9 mouse cellular contexts compared by ENCODE assay signal in genomic region chr1:172525027-172525764, GRCm38 (mm10). TPM values are rescaled to one million over a fixed set of nuclear protein-coding genes. Genes with fewer than 3 reads are reported as not detected.
DNase-seq lines count a peak whose midpoint lies in the region; ATAC-seq lines count a peak whose summit lies in the region.
"Had no signal": no experiment of that assay in that cellular context is flagged by ENCODE, and none has a peak within 500 bp of the region (broad histone marks: within the 10 kb centered on the region; RNA-seq: fewer than 3 reads in every experiment).

No protein-coding gene starts in this region.

- no peaks in the 10 kb centered on the region for H3K9me3 ChIP-seq in heart, embryonic 11.5 days (replicated peaks; ENCODE audit: control insufficient read depth, low read length)
- no peaks in the 10 kb centered on the region for H3K9me3 ChIP-seq in kidney, embryonic 14.5 days (ENCODE audit: control insufficient read depth, low read length)

- H3K9ac ChIP-seq in heart, embryonic 11.5 days (ENCODE audit: low read depth, low read length), result no peak overlapping the region
- no peak overlapping the region for H3K9ac ChIP-seq in kidney, embryonic 14.5 days (ENCODE audit: low read depth, low read length)

- H3K4me3 ChIP-seq in heart, embryonic 11.5 days (ENCODE audit: low read depth, low read length), result no peak overlapping the region
- H3K4me3 ChIP-seq in kidney, embryonic 14.5 days (ENCODE audit: low read length), result no peak overlapping the region

- H3K27me3 ChIP-seq in heart, embryonic 11.5 days (ENCODE audit: control insufficient read depth, insufficient read depth, low read length), result no peaks in the 10 kb centered on the region; the same call in none of the 2 replicates
- H3K27me3 ChIP-seq in kidney, embryonic 14.5 days (ENCODE audit: control insufficient read depth, insufficient read depth, low read length), result 0 out of 2 replicates have a peak, but pooled peaks cover 3% of the 10 kb centered on the region

- H3K27ac ChIP-seq in heart, embryonic 11.5 days (ENCODE audit: low read depth, low read length), result peak overlapping the region; percentile 88
- peak overlapping the region; percentile 55; the same call in 1 of the 2 replicates for H3K27ac ChIP-seq in kidney, embryonic 14.5 days (ENCODE audit: low read depth, low read length)

- H3K4me2 ChIP-seq in heart, embryonic 11.5 days, result no peak overlapping the region; the same call in 1 of the 2 replicates
- H3K4me2 ChIP-seq in kidney, embryonic 14.5 days (replicated peaks; ENCODE audit: low read depth, low read length), result no peak overlapping the region

- intact Hi-C loops in gastrocnemius, postnatal 36 days (cut with DNase I), result loop anchor here (5.0 kb wide), 4 partner anchors 37 to 872 kb away; partner anchors contain the start of gene Dusp23

- peak; percentile 33 for DNase-seq in gastrocnemius, adult 18-20 months (ENCODE audit: low spot score)
- no peak for DNase-seq in gastrocnemius, postnatal 36 days
- DNase-seq in NIH3T3 (ENCODE audit: low read depth), result peak; percentile 36
- DNase-seq in lung, postnatal 4 days, result peak; percentile 70 to 73
- no peak for DNase-seq in frontal cortex, postnatal 10 days (ENCODE audit: low spot score in 2 of 2)

- H3K4me1 ChIP-seq in heart, embryonic 11.5 days (ENCODE audit: control insufficient read depth, insufficient read depth, low read length), result peaks cover 3% of the 10 kb centered on the region; the same call in 1 of the 2 replicates
- H3K4me1 ChIP-seq in kidney, embryonic 14.5 days (ENCODE audit: control insufficient read depth, insufficient read depth, low read length), result peaks cover 15% of the 10 kb centered on the region; the same call in 1 of the 2 replicates

- H3K36me3 ChIP-seq in heart, embryonic 11.5 days (ENCODE audit: control insufficient read depth, insufficient read depth, low read length), result no peaks in the 10 kb centered on the region
- H3K36me3 ChIP-seq in kidney, embryonic 14.5 days (ENCODE audit: control insufficient read depth, insufficient read depth, low read length), result no peaks in the 10 kb centered on the region

- peak; percentile 41; the same call in 1 of the 2 replicates for ATAC-seq in heart, embryonic 11.5 days (replicated peaks; ENCODE audit: insufficient number of reproducible peaks, low FRiP score, low TSS enrichment)
- ATAC-seq in kidney, embryonic 14.5 days (ENCODE audit: low FRiP score, low TSS enrichment), result no peak
- ATAC-seq in cerebellum, adult (ENCODE audit: insufficient number of reproducible peaks, low FRiP score, low TSS enrichment), result no peak
- ATAC-seq: Patski had no signal

- WGBS in heart, embryonic 11.5 days (ENCODE audit: insufficient replicate concordance), result 47% methylated on average over 15 of the region's 15 CpGs
- 41% methylated on average over 15 of the region's 15 CpGs for WGBS in kidney, embryonic 14.5 days

RNA-seq across cellular contexts. Expression of gene Cfap45, which starts 4.6 kb away (rescaled TPM):
- total RNA-seq in gastrocnemius, adult 18-20 months (2021), result under 1 TPM in 1 of 2 experiments, not detected in 1; 0.47 TPM
- under 1 TPM in 1 of 2 experiments, not detected in 1; 0.33 TPM for total RNA-seq in gastrocnemius, postnatal 36 days (2021)
- polyA plus RNA-seq in heart, embryonic 11.5 days (2014; fragmentation: Nextera tagmentation; extraction: Ambion mirVana), result 2.6 and 2.7 TPM in 2 replicates
- 1.0 and 1.2 TPM in 2 replicates for polyA plus RNA-seq in kidney, embryonic 14.5 days (2014; fragmentation: Nextera tagmentation; extraction: Ambion mirVana)

RNA-seq across cellular contexts. Expression of gene Tagln2, which starts 25.3 kb away (rescaled TPM):
- 10 to 100 TPM; 14.0 to 28.7 TPM for total RNA-seq in gastrocnemius, adult 18-20 months (2021)
- 10 to 100 TPM; 20.4 to 23.5 TPM for total RNA-seq in gastrocnemius, postnatal 36 days (2021)
- polyA plus RNA-seq in heart, embryonic 11.5 days (2014; fragmentation: Nextera tagmentation; extraction: Ambion mirVana), result 248 and 295 TPM in 2 replicates
- 81.0 and 139 TPM in 2 replicates for polyA plus RNA-seq in kidney, embryonic 14.5 days (2014; fragmentation: Nextera tagmentation; extraction: Ambion mirVana)

RNA-seq across cellular contexts. Expression of gene Vsig8, which starts 30.5 kb away (rescaled TPM):
- not detected for total RNA-seq in gastrocnemius, adult 18-20 months (2021)
- not detected for total RNA-seq in gastrocnemius, postnatal 36 days (2021)
- polyA plus RNA-seq in heart, embryonic 11.5 days (2014; fragmentation: Nextera tagmentation; extraction: Ambion mirVana), result 0.28 TPM in 1 of 2 replicates, not detected in the other
- 0.19 and 0.54 TPM in 2 replicates for polyA plus RNA-seq in kidney, embryonic 14.5 days (2014; fragmentation: Nextera tagmentation; extraction: Ambion mirVana)

RNA-seq across cellular contexts. Expression of gene Igsf9, which starts 43.6 kb away (rescaled TPM):
- under 1 TPM in 1 of 2 experiments, not detected in 1; 0.19 TPM for total RNA-seq in gastrocnemius, adult 18-20 months (2021)
- total RNA-seq in gastrocnemius, postnatal 36 days (2021), result under 1 TPM; 0.36 to 0.59 TPM
- polyA plus RNA-seq in heart, embryonic 11.5 days (2014; fragmentation: Nextera tagmentation; extraction: Ambion mirVana), result 9.3 and 12.0 TPM in 2 replicates
- 37.8 and 41.8 TPM in 2 replicates for polyA plus RNA-seq in kidney, embryonic 14.5 days (2014; fragmentation: Nextera tagmentation; extraction: Ambion mirVana)

RNA-seq across cellular contexts. Expression of gene Slamf9, which starts 50.0 kb away (rescaled TPM):
- total RNA-seq in gastrocnemius, adult 18-20 months (2021), result under 1 TPM; 0.28 to 0.30 TPM
- under 1 TPM; 0.20 to 0.33 TPM for total RNA-seq in gastrocnemius, postnatal 36 days (2021)
- 1.1 and 1.2 TPM in 2 replicates for polyA plus RNA-seq in heart, embryonic 11.5 days (2014; fragmentation: Nextera tagmentation; extraction: Ambion mirVana)
- 0.74 and 0.97 TPM in 2 replicates for polyA plus RNA-seq in kidney, embryonic 14.5 days (2014; fragmentation: Nextera tagmentation; extraction: Ambion mirVana)

Comparison
In these comparisons a context has a peak if more than half of its experiments do, and no peak if none do; other contexts are left out.
1. DNase-seq: peak in gastrocnemius, adult 18-20 months (single experiment), NIH3T3 (single experiment) and lung, postnatal 4 days (2 of 2); none in gastrocnemius, postnatal 36 days (0 of 2) and frontal cortex, postnatal 10 days (0 of 2).